Mouse (Mus musculus): ENCODE data around the gene Rpl18a.

GRCm38 (mm10) chr8:70911596-70911995 lies 14.4 kb upstream of the Rpl18a start:
- TF ChIP-seq CTCF (IDR thresholded peaks at IDR 0.05; ENCODE audit: insufficient read depth, low read length) (0 out of 2 replicates have a peak, but pooled peaks have one; percentile 4), POLR2A (IDR thresholded peaks at IDR 0.05; ENCODE audit: borderline replicate concordance, extremely low read depth, low read depth, low read length) (no peak)

Data from lung, adult 2 months (tissue).